Mouse (Mus musculus): ENCODE results near the gene Olfr149. TPM values are rescaled to one million over a fixed set of nuclear protein-coding genes. Genes with fewer than 3 reads are reported as not detected.

Olfr149 gene
- polyA plus RNA-seq, 1 experiment: not detected

DNA sequence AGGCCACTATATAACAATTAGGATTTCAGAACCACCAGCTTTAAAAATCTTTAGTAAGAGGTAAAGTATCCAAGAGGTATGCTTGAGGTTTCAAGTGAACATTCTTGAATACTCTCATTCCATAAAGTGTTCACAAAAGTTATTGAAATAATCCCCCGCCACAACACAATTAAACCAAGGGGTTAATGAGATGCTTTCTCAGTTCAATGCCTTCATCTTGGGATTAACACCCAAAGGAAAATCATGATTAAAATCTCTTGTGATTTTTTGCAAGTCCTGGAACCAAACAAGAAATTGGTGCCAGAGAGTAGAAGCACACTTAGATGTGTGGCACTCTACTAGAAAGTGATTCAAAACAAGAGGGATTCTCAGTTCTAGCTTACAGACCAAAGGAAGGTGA lies 40.0 kb downstream of the Olfr149 start, which contains the start of gene Olfr963:
TSS of gene Olfr963 (plus strand) at position 301 of the 400 bp plus-strand sequence.
- no peak for DNase-seq (ENCODE audit: low read depth)
- TF ChIP-seq CTCF (IDR thresholded peaks at IDR 0.05; ENCODE audit: borderline replicate concordance, extremely low read depth, insufficient read depth, insufficient read length): no peak
- TF ChIP-seq POLR2A (IDR thresholded peaks at IDR 0.05; ENCODE audit: borderline replicate concordance, extremely low read depth, insufficient read depth, insufficient read length, poor library complexity, severe bottlenecking): no peak

DNA sequence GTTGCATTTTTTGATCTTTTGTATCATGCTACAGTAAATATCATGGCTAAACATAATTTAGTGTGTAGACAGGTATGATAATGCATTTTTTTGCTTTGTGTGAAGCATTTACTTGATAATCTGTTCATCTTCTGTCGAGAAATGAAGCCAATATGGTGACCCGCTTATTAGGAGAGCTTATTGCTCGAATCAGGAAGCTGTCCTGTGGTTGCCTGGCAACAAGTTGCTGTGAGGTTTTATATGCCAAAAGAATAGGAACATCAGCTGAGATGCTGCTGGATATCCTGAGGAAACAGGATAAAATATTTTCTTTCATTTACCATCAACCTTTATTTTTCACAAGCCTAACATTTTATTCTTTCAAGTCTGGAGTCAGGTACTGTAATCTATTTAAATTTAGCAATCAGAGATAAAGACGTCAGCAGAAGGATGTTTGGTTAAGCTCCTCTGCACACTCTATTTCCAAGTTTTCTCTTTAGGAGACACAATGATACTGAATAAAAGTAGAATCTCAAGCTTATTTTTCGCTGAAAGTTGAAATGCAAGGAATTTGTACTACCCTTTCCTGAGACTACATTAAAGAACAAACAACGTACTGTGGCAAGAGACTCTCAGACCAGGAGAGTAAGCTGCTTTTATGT lies 52.0 kb downstream of the Olfr149 start:
- TF ChIP-seq CTCF (IDR thresholded peaks at IDR 0.05; ENCODE audit: borderline replicate concordance, extremely low read depth, insufficient read depth, insufficient read length) (no peak), POLR2A (IDR thresholded peaks at IDR 0.05; ENCODE audit: borderline replicate concordance, extremely low read depth, insufficient read depth, insufficient read length, poor library complexity, severe bottlenecking) (no peak)
- peak; percentile 72 for DNase-seq (ENCODE audit: low read depth)

Other genes starting within 250 kb of the Olfr149 start
- not detected in 2 replicates for gene Olfr955, start 235.2 kb downstream of the Olfr149 start, polyA plus RNA-seq (2012; rRNA removed)
- gene Olfr44, start 213.1 kb downstream of the Olfr149 start, polyA plus RNA-seq (2012; rRNA removed): not detected in 2 replicates
- gene Olfr957, start 191.3 kb downstream of the Olfr149 start, polyA plus RNA-seq (2012; rRNA removed): not detected in 2 replicates
- gene Olfr958, start 153.1 kb downstream of the Olfr149 start, polyA plus RNA-seq (2012; rRNA removed): not detected in 2 replicates
- gene Olfr959, start 131.5 kb downstream of the Olfr149 start, polyA plus RNA-seq (2012; rRNA removed): not detected in 2 replicates
- gene AW551984, start 102.7 kb downstream of the Olfr149 start, polyA plus RNA-seq (2012; rRNA removed): 61.0 and 87.9 TPM in 2 replicates
- gene Olfr148, start 96.5 kb downstream of the Olfr149 start, polyA plus RNA-seq (2012; rRNA removed): not detected in 2 replicates
- not detected in 2 replicates for gene Olfr960, start 85.7 kb downstream of the Olfr149 start, polyA plus RNA-seq (2012; rRNA removed)
- not detected in 2 replicates for gene Olfr961, start 62.0 kb downstream of the Olfr149 start, polyA plus RNA-seq (2012; rRNA removed)
- not detected in 2 replicates for gene Olfr963, start 39.9 kb downstream of the Olfr149 start, polyA plus RNA-seq (2012; rRNA removed)
- gene Olfr965, start 4.2 kb upstream of the Olfr149 start, polyA plus RNA-seq (2012; rRNA removed): not detected in 2 replicates
- gene Olfr150, start 23.9 kb upstream of the Olfr149 start, polyA plus RNA-seq (2012; rRNA removed): not detected in 2 replicates
- not detected in 2 replicates for gene Olfr967, start 39.1 kb upstream of the Olfr149 start, polyA plus RNA-seq (2012; rRNA removed)
- gene Olfr968, start 76.1 kb upstream of the Olfr149 start, polyA plus RNA-seq (2012; rRNA removed): not detected in 2 replicates
- not detected in 2 replicates for gene Olfr969, start 83.8 kb upstream of the Olfr149 start, polyA plus RNA-seq (2012; rRNA removed)
- not detected in 2 replicates for gene Olfr970, start 101.7 kb upstream of the Olfr149 start, polyA plus RNA-seq (2012; rRNA removed)
- gene Olfr971, start 129.8 kb upstream of the Olfr149 start, polyA plus RNA-seq (2012; rRNA removed): not detected in 2 replicates
- gene Olfr972, start 159.3 kb upstream of the Olfr149 start, polyA plus RNA-seq (2012; rRNA removed): not detected in 2 replicates
- gene Olfr229, start 200.2 kb upstream of the Olfr149 start, polyA plus RNA-seq (2012; rRNA removed): not detected in 2 replicates
- gene Olfr974, start 230.4 kb upstream of the Olfr149 start, polyA plus RNA-seq (2012; rRNA removed): not detected in 2 replicates
- 0.04 and 0.07 TPM in 2 replicates for gene Olfr975, start 244.9 kb upstream of the Olfr149 start, polyA plus RNA-seq (2012; rRNA removed)